Mouse (Mus musculus) forebrain, embryonic 16.5 days (tissue): ENCODE data around the gene Evi5. TPM values are rescaled to one million over a fixed set of nuclear protein-coding genes. Genes with fewer than 3 reads are reported as not detected.
A peak's percentile ranks its signal among the peaks of the same experiment; 100 is the strongest.

Experiments used
- ATAC-seq: fragments of 200-750 bp; cut with Nextera tagmentation; 2 replicates; pipeline ENCODE4 v1.8.0; 2017; ENCODE audit warnings: mild to moderate bottlenecking, moderate library complexity
- H3K27ac ChIP-seq: fragments of 300-500 bp; sonication (generic); 2 replicates; pipeline ENCODE4 v1.5.1; 2014; ENCODE audit warnings: low read length, control low read depth
- H3K27me3 ChIP-seq: fragments of 300-500 bp; sonication (generic); replicated peaks from 2 replicates; pipeline ENCODE4 v1.6.1; 2014; ENCODE audit warnings: low read length; ENCODE audit not compliant: control insufficient read depth, insufficient read depth
- H3K36me3 ChIP-seq: fragments of 300-500 bp; sonication (generic); 2 replicates; pipeline ENCODE4 v1.6.1; 2014; ENCODE audit not compliant: control insufficient read depth, insufficient read depth
- H3K4me1 ChIP-seq: fragments of 300-500 bp; sonication (generic); replicated peaks from 2 replicates; pipeline ENCODE4 v1.6.1; 2014; ENCODE audit warnings: low read length; ENCODE audit not compliant: control insufficient read depth, insufficient read depth
- H3K4me2 ChIP-seq: fragments of 300-500 bp; sonication (generic); 2 replicates; pipeline ENCODE4 v1.6.1; 2014; ENCODE audit warnings: mild to moderate bottlenecking, low read length, control low read depth
- H3K4me3 ChIP-seq: fragments of 300-500 bp; sonication (generic); replicated peaks from 2 replicates; pipeline ENCODE4 v1.5.1; 2014; ENCODE audit warnings: mild to moderate bottlenecking, low read length, control low read depth
- H3K9ac ChIP-seq: fragments of 300-500 bp; sonication (generic); replicated peaks from 2 replicates; pipeline ENCODE4 v1.6.1; 2014; ENCODE audit warnings: low read depth, low read length, control low read depth
- H3K9me3 ChIP-seq: fragments of 300-500 bp; sonication (generic); 2 replicates; pipeline ENCODE4 v1.6.1; 2016; ENCODE audit warnings: low read length; ENCODE audit not compliant: control insufficient read depth
- WGBS: fragments of 180-500 bp; shearing (Covaris S2); extraction: QIAGEN DNeasy Blood & Tissue Kit; methylation state at CpG from one replicate; pipeline ENCODE4 v1.1.7; 2014; 5-methylcytosine and 5-hydroxymethylcytosine counted together
- polyA plus RNA-seq: library from polyadenylated mRNA; unstranded; fragments of >200 nt; fragmentation: Nextera tagmentation; extraction: Ambion mirVana; gene quantifications from 2 replicates; pipeline ENCODE4 v1.2.1, GENCODE M21; 2015

Gene Evi5
- polyA plus RNA-seq, 1 experiment from 2014 or later: 54.6 TPM

GRCm38 (mm10) chr5:107739023-107739422, 135.9 kb downstream of the Evi5 start:
- ATAC-seq: no peak
- H3K4me3 ChIP-seq: no peak overlapping the region
- H3K9ac ChIP-seq: no peak overlapping the region
- H3K4me1 ChIP-seq: no peaks in the 10 kb centered on the region
- H3K36me3 ChIP-seq: no peaks in the 10 kb centered on the region
- H3K27me3 ChIP-seq: no peaks in the 10 kb centered on the region
- no peaks in the 10 kb centered on the region for H3K9me3 ChIP-seq
- no peak overlapping the region for H3K27ac ChIP-seq
- H3K4me2 ChIP-seq: no peak overlapping the region
- 96% methylated on average over 5 of the region's 5 CpGs for WGBS

GRCm38 (mm10) chr5:107738296-107738695, 136.6 kb downstream of the Evi5 start:
- Histone ChIP-seq H3K4me3 (no peak overlapping the region), H3K27ac (no peak overlapping the region), H3K4me1 (no peaks in the 10 kb centered on the region), H3K9me3 (no peaks in the 10 kb centered on the region), H3K27me3 (no peaks in the 10 kb centered on the region), H3K36me3 (no peaks in the 10 kb centered on the region), H3K4me2 (no peak overlapping the region), H3K9ac (no peak overlapping the region)
- no peak for ATAC-seq
- WGBS: 83% methylated on average over 3 of the region's 3 CpGs

GRCm38 (mm10) chr5:107736171-107736570, 138.7 kb downstream of the Evi5 start:
- no peak for ATAC-seq
- Histone ChIP-seq H3K36me3 (no peaks in the 10 kb centered on the region), H3K27ac (no peak overlapping the region), H3K9me3 (no peaks in the 10 kb centered on the region), H3K4me2 (no peak overlapping the region), H3K4me3 (no peak overlapping the region), H3K4me1 (no peaks in the 10 kb centered on the region), H3K27me3 (peaks cover 5% of the 10 kb centered on the region; the same call in 1 of the 2 replicates), H3K9ac (no peak overlapping the region)
- 90% methylated on average over 5 of the region's 5 CpGs for WGBS

DNA sequence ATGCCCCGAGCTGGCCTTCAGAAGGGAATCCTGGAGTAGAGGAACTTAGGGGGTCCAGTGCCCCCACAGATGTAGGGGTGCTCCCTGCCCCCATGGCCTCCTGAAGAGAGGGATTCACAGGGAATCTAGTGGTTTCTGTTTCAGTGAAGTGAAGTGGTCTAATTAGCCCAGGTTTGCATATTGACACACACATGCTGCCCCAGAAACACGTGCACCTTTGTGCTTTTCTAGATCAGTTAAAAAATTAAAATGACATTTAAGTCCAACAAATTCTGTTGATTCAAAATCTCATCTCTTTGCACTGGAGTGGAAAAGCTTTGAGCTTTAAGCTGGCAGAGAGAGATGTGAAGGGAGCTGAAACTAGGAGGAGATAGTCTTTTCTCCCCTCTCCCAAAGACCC, 143.1 kb downstream of the Evi5 start:
- no peaks in the 10 kb centered on the region for H3K4me1 ChIP-seq
- peaks cover 3% of the 10 kb centered on the region; the same call in 1 of the 2 replicates for H3K9me3 ChIP-seq
- WGBS: 27% methylated on average over 2 of the region's 2 CpGs
- peaks cover 32% of the 10 kb centered on the region for H3K27me3 ChIP-seq
- H3K36me3 ChIP-seq: no peaks in the 10 kb centered on the region
- no peak for ATAC-seq
- H3K4me2 ChIP-seq: no peak overlapping the region
- no peak overlapping the region for H3K4me3 ChIP-seq
- no peak overlapping the region for H3K27ac ChIP-seq
- no peak overlapping the region for H3K9ac ChIP-seq

GRCm38 (mm10) chr5:107731408-107731807, 143.5 kb downstream of the Evi5 start:
- Histone ChIP-seq H3K4me2 (no peak overlapping the region), H3K4me3 (no peak overlapping the region), H3K36me3 (no peaks in the 10 kb centered on the region), H3K9ac (no peak overlapping the region), H3K9me3 (peaks cover 3% of the 10 kb centered on the region; the same call in 1 of the 2 replicates), H3K4me1 (peaks cover 4% of the 10 kb centered on the region), H3K27ac (no peak overlapping the region), H3K27me3 (peaks cover 35% of the 10 kb centered on the region)
- no peak for ATAC-seq
- WGBS: 52% methylated on average over 3 of the region's 3 CpGs

DNA sequence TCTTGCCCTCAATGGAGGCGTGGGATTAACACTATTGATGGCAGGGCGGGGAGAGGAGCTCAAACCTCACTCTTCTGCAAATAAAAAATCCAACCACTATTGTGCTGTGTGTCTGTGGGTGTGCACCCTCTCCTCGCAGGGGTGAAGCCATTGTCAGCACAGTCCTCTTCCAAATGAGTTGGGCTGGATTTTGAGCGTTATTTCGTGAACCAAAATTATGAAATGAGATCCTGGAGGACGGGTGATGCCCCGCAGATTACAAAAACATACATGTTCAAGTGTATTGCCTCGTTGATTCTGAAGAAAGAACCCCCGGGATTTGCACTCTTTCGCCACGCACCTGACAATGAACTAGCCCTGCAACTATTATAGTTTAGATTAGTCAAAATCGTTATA, 147.9 kb downstream of the Evi5 start:
- WGBS: 8% methylated on average over 12 of the region's 12 CpGs
- H3K4me1 ChIP-seq: peaks cover 34% of the 10 kb centered on the region
- H3K27me3 ChIP-seq: peaks cover 68% of the 10 kb centered on the region
- H3K9ac ChIP-seq: no peak overlapping the region
- peak overlapping the region; percentile 16 for H3K4me2 ChIP-seq
- no peaks in the 10 kb centered on the region for H3K36me3 ChIP-seq
- no peak overlapping the region for H3K4me3 ChIP-seq
- no peak overlapping the region for H3K27ac ChIP-seq
- ATAC-seq: no peak
- H3K9me3 ChIP-seq: peaks cover 3% of the 10 kb centered on the region; the same call in 1 of the 2 replicates

DNA sequence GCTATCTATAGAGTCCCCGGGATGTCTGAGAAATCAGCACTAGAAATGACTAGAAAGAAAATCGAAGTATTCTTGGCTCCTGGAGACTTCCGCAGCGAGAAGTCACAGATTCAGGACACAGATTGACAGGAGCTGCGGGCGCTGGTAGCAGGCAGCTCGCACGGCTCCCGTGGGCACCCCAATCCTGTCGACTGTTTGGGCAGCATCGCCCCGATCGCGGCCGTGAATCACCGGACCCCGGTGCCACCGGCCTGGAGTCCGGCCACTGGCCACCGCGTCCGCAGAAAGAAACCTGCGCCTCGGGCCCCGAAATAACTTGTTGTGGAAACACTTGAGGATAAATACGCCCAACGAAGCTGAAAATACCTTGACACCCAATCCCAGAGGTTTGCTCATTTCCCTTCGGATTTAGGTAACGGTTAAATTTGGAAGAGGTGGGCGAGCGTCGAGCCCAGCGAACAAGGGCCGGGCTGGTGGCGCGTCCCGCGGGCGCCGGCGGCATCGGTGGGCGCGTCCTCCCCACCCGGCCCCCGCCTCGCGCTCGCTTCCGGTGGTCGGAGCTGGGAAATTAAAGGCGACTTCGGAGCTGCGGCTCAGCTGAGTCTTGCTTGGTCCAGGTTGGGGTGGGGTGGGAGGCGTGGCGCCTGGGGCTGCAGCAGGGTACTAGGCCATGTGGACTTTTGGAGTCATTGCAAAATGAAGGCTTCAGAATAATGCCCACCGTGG, 148.5 kb downstream of the Evi5 start:
- Histone ChIP-seq H3K27me3 (peaks cover 67% of the 10 kb centered on the region), H3K4me2 (peak overlapping the region; percentile 16), H3K4me1 (peaks cover 38% of the 10 kb centered on the region), H3K9me3 (peaks cover 3% of the 10 kb centered on the region; the same call in 1 of the 2 replicates), H3K27ac (no peak overlapping the region), H3K36me3 (no peaks in the 10 kb centered on the region), H3K9ac (no peak overlapping the region), H3K4me3 (peak overlapping the region; percentile 23)
- ATAC-seq: no peak
- WGBS: under 1% methylated on average over 57 of the region's 57 CpGs

DNA sequence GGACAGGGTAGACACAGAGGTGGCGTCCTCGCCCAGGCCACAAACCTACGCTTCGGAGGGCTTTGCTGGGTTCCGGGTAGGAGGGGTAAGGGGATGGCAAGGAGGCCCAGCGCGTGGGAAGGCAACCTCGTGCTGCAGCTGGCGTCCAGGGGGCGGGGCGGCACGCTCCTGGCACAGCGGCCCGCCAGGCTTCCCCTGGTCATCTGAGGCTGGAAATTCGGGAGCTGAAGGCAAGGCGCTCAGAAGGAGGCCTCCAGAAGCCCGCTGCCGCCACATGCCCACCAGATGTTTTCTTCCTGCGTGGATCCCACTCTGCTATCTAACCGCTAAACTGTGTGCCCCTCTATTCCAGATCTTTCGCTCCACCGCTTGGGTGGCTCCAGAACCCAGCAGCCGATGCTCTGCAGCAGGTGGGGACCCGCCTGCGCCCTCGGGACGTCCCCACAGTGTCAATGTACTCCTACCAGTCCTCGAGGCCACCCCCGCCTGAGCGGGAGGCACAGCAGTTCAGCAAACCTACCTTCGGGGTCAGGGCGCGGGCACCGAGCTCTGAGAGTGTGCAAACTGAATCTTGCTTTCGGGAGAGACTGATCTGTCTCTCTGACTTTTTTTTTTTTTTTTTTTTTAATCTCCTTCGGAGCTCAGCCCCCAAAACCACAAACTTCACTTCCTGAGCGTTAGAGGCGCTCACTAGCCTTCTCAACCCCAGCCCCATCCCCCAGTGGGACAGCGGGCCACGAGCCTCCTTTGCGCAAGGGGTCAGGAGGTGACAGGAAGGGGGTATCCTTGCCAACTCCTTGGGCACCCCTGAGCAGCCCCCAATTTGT, 149.3 kb downstream of the Evi5 start, which contains the start of gene Gfi1:
TSS of gene Gfi1 (minus strand) at position 602 of the 827 bp plus-strand sequence.
- ATAC-seq: 0 out of 2 replicates have a peak, but pooled peaks have one; percentile 37
- Histone ChIP-seq H3K27ac (no peak within 1 kb of the TSS), H3K4me1 (peaks cover 44% of the 10 kb centered on the region), H3K9me3 (peaks cover 3% of the 10 kb centered on the region; the same call in 1 of the 2 replicates), H3K36me3 (no peaks in the 10 kb centered on the region), H3K27me3 (peaks cover 66% of the 10 kb centered on the region), H3K4me3 (peak within 1 kb of the TSS; percentile 23), H3K4me2 (peak within 1 kb of the TSS; percentile 17), H3K9ac (no peak within 1 kb of the TSS)
- WGBS: under 1% methylated on average over 41 of the region's 41 CpGs
